Mouse (Mus musculus) limb, embryonic 13.5 days (tissue): ENCODE data around the gene Gm5128. TPM values are rescaled to one million over a fixed set of nuclear protein-coding genes. Genes with fewer than 3 reads are reported as not detected.
"Not testable (repeated sequence)": the region's sequence is repeated elsewhere in the genome, so short reads cannot be mapped to it uniquely, and the experiment has no call there.

Experiments used
- ATAC-seq: fragments of 200-750 bp; cut with Nextera tagmentation; 2 replicates; pipeline ENCODE4 v1.8.0; 2017; ENCODE audit warnings: low read depth, moderate number of reproducible peaks, moderate TSS enrichment; ENCODE audit not compliant: low FRiP score
- H3K27ac ChIP-seq: fragments of 300-500 bp; sonication (generic); 2 replicates; pipeline ENCODE4 v1.5.1; 2015; ENCODE audit warnings: inconsistent platforms, mild to moderate bottlenecking, moderate library complexity
- H3K27me3 ChIP-seq: fragments of 300-500 bp; sonication (generic); 2 replicates; pipeline ENCODE4 v1.6.1; 2015; ENCODE audit warnings: mild to moderate bottlenecking, inconsistent platforms
- H3K36me3 ChIP-seq: fragments of 300-500 bp; sonication (generic); 2 replicates; pipeline ENCODE4 v1.6.1; 2015; ENCODE audit warnings: inconsistent platforms, mild to moderate bottlenecking, moderate library complexity
- H3K4me1 ChIP-seq: fragments of 300-500 bp; sonication (generic); 2 replicates; pipeline ENCODE4 v1.6.1; 2015; ENCODE audit warnings: inconsistent platforms
- H3K4me2 ChIP-seq: fragments of 300-500 bp; sonication (generic); replicated peaks from 2 replicates; pipeline ENCODE4 v1.6.1; 2015; ENCODE audit warnings: inconsistent platforms, mild to moderate bottlenecking, moderate library complexity
- H3K4me3 ChIP-seq: fragments of 300-500 bp; sonication (generic); 2 replicates; pipeline ENCODE4 v1.5.1; 2015; ENCODE audit warnings: moderate library complexity, mild to moderate bottlenecking, inconsistent platforms
- H3K9ac ChIP-seq: fragments of 300-500 bp; sonication (generic); 2 replicates; pipeline ENCODE4 v1.6.1; 2015; ENCODE audit warnings: mild to moderate bottlenecking, inconsistent platforms
- H3K9me3 ChIP-seq: fragments of 300-500 bp; sonication (generic); 2 replicates; pipeline ENCODE4 v1.6.1; 2016; ENCODE audit warnings: inconsistent platforms
- WGBS: fragments of 180-500 bp; shearing (Covaris S2); methylation state at CpG from one replicate; pipeline ENCODE4 v1.1.7; 2015; 5-methylcytosine and 5-hydroxymethylcytosine counted together
- polyA plus RNA-seq: library from polyadenylated mRNA; unstranded; fragments of >200 nt; fragmentation: Nextera tagmentation; extraction: Ambion mirVana; gene quantifications from 2 replicates; pipeline ENCODE4 v1.2.1, GENCODE M21; 2015

Gm5128 gene
- polyA plus RNA-seq = not detected in 2 replicates

- not testable (repeated sequence) for ATAC-seq, H3K9ac ChIP-seq, H3K4me2 ChIP-seq, H3K27me3 ChIP-seq, H3K36me3 ChIP-seq, H3K4me3 ChIP-seq, H3K27ac ChIP-seq, H3K9me3 ChIP-seq, H3K4me1 ChIP-seq
- no CpG with 5 or more reads among the region's 15 CpGs for WGBS
These were observed at the start of gene Gm5128 for GRCm38 (mm10) chrX:135372984-135373383. Gene Gm5128 (plus strand): TSS chrX:135373284.

- 30% methylated on average over 3 of the region's 6 CpGs for WGBS
- not testable (repeated sequence) for H3K4me2 ChIP-seq, H3K27me3 ChIP-seq, H3K36me3 ChIP-seq, H3K9ac ChIP-seq, H3K4me3 ChIP-seq, H3K9me3 ChIP-seq, H3K27ac ChIP-seq, H3K4me1 ChIP-seq, ATAC-seq
These were observed 12.4 kb upstream of the Gm5128 start for GRCm38 (mm10) chrX:135360685-135361084.

- not testable (repeated sequence) for H3K9ac ChIP-seq, H3K27ac ChIP-seq, H3K9me3 ChIP-seq, H3K4me1 ChIP-seq, H3K4me2 ChIP-seq, H3K27me3 ChIP-seq, ATAC-seq, H3K36me3 ChIP-seq, H3K4me3 ChIP-seq
- WGBS = no CpG with 5 or more reads among the region's 4 CpGs
These were observed 11.1 kb upstream of the Gm5128 start for GRCm38 (mm10) chrX:135361943-135362342.

- WGBS = no CpG with 5 or more reads among the region's 3 CpGs
- H3K27me3 ChIP-seq, H3K4me1 ChIP-seq, H3K27ac ChIP-seq, H3K36me3 ChIP-seq, H3K4me3 ChIP-seq, ATAC-seq, H3K9ac ChIP-seq, H3K4me2 ChIP-seq, H3K9me3 ChIP-seq: not testable (repeated sequence)
These were observed 30.5 kb downstream of the Gm5128 start for GRCm38 (mm10) chrX:135403578-135403977.

GRCm38 (mm10) chrX:135421203-135421602 is 48.1 kb downstream of the Gm5128 start:
- not testable (repeated sequence) for ATAC-seq, H3K4me2 ChIP-seq, H3K4me1 ChIP-seq, H3K27me3 ChIP-seq, H3K36me3 ChIP-seq, H3K4me3 ChIP-seq, H3K27ac ChIP-seq, H3K9ac ChIP-seq, H3K9me3 ChIP-seq
- WGBS = 51% methylated on average over 4 of the region's 7 CpGs

- not testable (repeated sequence) for H3K4me1 ChIP-seq, ATAC-seq
These were observed 48.7 kb downstream of the Gm5128 start for GRCm38 (mm10) chrX:135421824-135422223.

GRCm38 (mm10) chrX:135422473-135422872 is 49.4 kb downstream of the Gm5128 start:
- not testable (repeated sequence) for ATAC-seq, H3K27me3 ChIP-seq

More at GRCm38 (mm10) chrX:135421824-135422223, 48.7 kb downstream of the Gm5128 start:
- H3K27ac ChIP-seq, H3K36me3 ChIP-seq, H3K4me2 ChIP-seq, H3K9ac ChIP-seq, H3K27me3 ChIP-seq, H3K4me3 ChIP-seq, H3K9me3 ChIP-seq: not testable (repeated sequence)

More at GRCm38 (mm10) chrX:135422473-135422872, 49.4 kb downstream of the Gm5128 start:
- no CpG with 5 or more reads among the region's 4 CpGs for WGBS
- not testable (repeated sequence) for H3K9me3 ChIP-seq, H3K9ac ChIP-seq, H3K4me3 ChIP-seq, H3K4me1 ChIP-seq, H3K27ac ChIP-seq, H3K36me3 ChIP-seq, H3K4me2 ChIP-seq

Other genes starting within 250 kb of the Gm5128 start
- not detected in 2 replicates for gene Gm15023, start 195.7 kb upstream of the Gm5128 start, polyA plus RNA-seq
- 9.7 and 10.0 TPM in 2 replicates for gene Tceal6, start 162.6 kb upstream of the Gm5128 start, polyA plus RNA-seq
- gene Pramel3, start 71.0 kb upstream of the Gm5128 start, polyA plus RNA-seq = 0.05 TPM in 1 of 2 replicates, not detected in the other
- gene Gm7903, start 60.6 kb downstream of the Gm5128 start, polyA plus RNA-seq = not detected in 2 replicates
- not detected in 2 replicates for gene AV320801, start 121.3 kb downstream of the Gm5128 start, polyA plus RNA-seq
- gene Nxf7, start 225.5 kb downstream of the Gm5128 start, polyA plus RNA-seq = not detected in 2 replicates